Mouse (Mus musculus): ENCODE results near the gene Ptp4a2.

GRCm38 (mm10) chr4:129835296-129835695 lies 24.3 kb downstream of the Ptp4a2 start:
- TF ChIP-seq CTCF (IDR thresholded peaks at IDR 0.05) (no peak), EP300 (IDR thresholded peaks at IDR 0.05; ENCODE audit: insufficient read depth, low read depth, low read length) (no peak)

Measured in heart, adult 2 months (tissue).